Mouse (Mus musculus) left cerebral cortex, adult 11 months (tissue): ENCODE data around the gene Ceacam18.
"Not testable (repeated sequence)": the region's sequence is repeated elsewhere in the genome, so short reads cannot be mapped to it uniquely, and the experiment has no call there.

Experiments
- DNase-seq: peaks from one replicate; pipeline ENCODE4 v3.0.0; 2022; ENCODE audit warnings: low spot score

Gene Ceacam18

GRCm38 (mm10) chr7:43668582-43668981 is 34.1 kb downstream of the Ceacam18 start:
- DNase-seq, result no peak

- DNase-seq, result no peak
Measured at GRCm38 (mm10) chr7:43671064-43671808, 36.7 kb downstream of the Ceacam18 start.

- peak; percentile 92 for DNase-seq
Measured at GRCm38 (mm10) chr7:43671809-43672580, 37.5 kb downstream of the Ceacam18 start, which contains the start of gene Ctu1. TSS of gene Ctu1 (plus strand) at chr7:43672016.

DNA sequence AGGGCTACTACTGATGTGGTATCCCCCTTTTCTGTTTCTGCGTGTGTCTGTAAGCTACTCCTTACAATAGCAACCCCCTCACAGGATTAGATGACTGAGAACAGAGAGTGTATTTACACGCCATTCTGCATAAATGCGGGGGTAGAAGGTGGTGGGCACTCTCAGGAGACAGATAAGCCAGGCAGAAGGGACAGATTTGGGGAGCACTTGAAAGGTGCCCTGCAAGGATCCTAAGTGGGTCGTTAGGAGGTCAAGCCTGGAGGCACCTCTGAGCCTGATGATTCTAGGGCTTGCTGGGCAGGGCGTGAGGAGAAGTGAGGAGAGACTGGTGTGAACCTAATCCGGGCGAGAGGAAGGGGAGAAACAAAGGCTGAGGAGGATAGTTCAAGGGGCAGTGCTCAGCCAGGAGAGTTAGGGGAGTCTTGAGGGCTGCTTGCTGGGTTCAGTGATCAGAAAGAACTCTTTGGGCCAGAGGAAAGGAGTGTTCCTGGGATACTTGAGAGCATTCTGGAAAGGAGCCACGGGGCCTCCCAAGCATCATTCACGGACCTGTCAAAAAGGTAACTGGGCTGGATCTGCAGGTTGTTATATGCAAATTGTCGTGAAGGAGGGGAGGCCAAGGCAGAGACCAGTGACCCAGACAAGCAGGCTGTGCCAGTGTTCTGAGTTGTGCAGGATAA is 38.2 kb downstream of the Ceacam18 start:
- DNase-seq, result no peak

DNA sequence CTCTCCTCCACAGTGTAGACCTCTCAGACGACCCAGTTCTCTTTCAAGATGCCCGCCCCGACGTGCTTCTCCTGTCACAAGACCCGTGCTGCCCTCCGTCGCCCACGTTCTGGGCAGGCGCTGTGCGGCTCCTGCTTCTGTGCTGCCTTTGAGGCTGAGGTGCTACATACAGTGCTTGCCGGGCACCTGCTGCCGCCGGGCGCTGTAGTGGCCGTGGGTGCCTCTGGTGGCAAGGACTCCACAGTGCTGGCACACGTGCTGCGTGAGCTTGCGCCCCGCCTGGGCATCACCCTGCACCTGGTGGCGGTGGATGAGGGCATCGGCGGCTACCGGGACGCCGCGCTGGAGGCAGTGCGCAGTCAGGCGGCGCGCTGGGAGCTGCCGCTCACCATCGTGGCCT is 40.6 kb downstream of the Ceacam18 start:
- DNase-seq, result no peak

GRCm38 (mm10) chr7:43678517-43678916 is 44.0 kb downstream of the Ceacam18 start:
- no peak for DNase-seq

DNA sequence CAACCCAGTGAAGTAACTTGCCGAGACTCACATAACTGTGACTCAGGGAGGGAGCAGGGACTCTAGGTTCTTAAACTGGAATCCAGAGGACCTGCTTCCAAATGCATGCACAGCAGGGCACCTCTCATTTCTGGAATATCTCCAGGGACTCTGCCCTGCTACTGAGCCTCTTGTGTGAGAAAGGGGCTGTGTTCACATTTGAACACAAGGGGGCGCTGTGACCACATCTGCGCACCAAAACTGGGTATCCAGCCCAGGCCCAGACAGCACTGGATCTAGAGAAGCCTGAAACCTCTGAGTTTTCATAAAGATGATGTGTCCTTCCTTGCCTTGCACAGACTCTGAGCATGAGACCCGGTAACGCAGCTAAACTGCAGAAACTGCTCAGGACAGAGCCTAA is 46.5 kb downstream of the Ceacam18 start:
- DNase-seq, result no peak

- DNase-seq, result not testable (repeated sequence)
Measured at GRCm38 (mm10) chr7:43682511-43682910, 48.0 kb downstream of the Ceacam18 start.

DNA sequence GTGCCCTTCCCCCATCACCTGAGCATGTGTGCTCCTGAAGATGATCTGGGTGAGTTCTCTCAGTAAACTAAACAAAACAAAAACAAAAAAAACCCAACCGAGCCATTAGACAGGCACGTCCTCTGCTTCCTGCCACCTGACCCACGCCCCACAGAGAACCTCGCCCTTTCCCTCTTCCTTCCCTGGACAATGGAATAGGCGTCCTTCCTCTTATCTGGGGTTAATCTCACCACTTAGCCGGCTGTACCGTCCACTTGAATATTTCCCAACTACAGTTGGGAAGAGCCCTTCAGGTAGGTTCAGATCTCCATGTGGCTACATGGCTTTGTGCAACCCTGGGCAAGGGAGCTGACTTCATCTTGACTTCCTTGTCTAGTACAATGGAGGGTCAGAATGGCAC is 50.6 kb downstream of the Ceacam18 start:
- DNase-seq, result no peak

- DNase-seq, result no peak
Measured at GRCm38 (mm10) chr7:43690118-43690517, 55.6 kb downstream of the Ceacam18 start, which contains the start of gene Klk14. TSS of gene Klk14 (plus strand) at chr7:43690418.
